Mouse (Mus musculus): ENCODE results near the gene Tmem259. TPM values are rescaled to one million over a fixed set of nuclear protein-coding genes. Genes with fewer than 3 reads are reported as not detected.
A peak's percentile ranks its signal among the peaks of the same experiment; 100 is the strongest.

The Tmem259 gene
- polyA plus RNA-seq, 1 experiment from 2014 or later = 16.1 TPM

DNA sequence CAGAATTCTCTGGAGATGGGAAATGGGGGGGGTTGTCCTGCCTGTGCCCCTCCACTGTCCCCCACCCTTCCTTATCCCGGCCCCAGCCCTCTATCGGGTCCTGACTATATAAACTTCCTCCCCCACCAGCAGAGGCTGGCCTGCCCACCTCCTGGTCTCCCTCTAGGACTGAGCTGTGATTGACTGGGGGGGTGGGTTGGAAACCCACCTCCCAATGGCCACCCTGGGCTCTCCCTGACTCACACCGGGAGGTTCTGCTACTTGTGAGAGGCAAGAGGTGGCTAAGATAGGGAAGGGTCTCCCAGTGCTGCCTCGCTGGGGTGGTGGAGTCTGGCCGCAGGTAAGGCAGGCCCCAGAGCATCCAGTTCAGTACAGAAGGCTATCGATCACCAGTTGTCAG, 36.6 kb downstream of the Tmem259 start:
- peaks cover 30% of the 10 kb centered on the region for H3K4me1 ChIP-seq (ENCODE audit: control insufficient read depth, insufficient read depth, low read length)
- H3K27ac ChIP-seq (ENCODE audit: low read depth, low read length) = no peak overlapping the region
- no peak for DNase-seq (ENCODE audit: low spot score)
- H3K9ac ChIP-seq (ENCODE audit: low read length) = no peak overlapping the region
- H3K4me3 ChIP-seq (ENCODE audit: low read depth, low read length) = no peak overlapping the region
- H3K27me3 ChIP-seq (ENCODE audit: control insufficient read depth, insufficient read depth, low read length) = no peaks in the 10 kb centered on the region
- no peak for ATAC-seq (ENCODE audit: insufficient read depth, low FRiP score, low TSS enrichment)
- H3K4me2 ChIP-seq (ENCODE audit: low read depth) = no peak overlapping the region
- H3K36me3 ChIP-seq (ENCODE audit: control insufficient read depth, insufficient read depth, low read length) = peaks cover 14% of the 10 kb centered on the region
- H3K9me3 ChIP-seq (ENCODE audit: control insufficient read depth, low read length) = no peaks in the 10 kb centered on the region
- WGBS = 61% methylated on average over 6 of the region's 6 CpGs

DNA sequence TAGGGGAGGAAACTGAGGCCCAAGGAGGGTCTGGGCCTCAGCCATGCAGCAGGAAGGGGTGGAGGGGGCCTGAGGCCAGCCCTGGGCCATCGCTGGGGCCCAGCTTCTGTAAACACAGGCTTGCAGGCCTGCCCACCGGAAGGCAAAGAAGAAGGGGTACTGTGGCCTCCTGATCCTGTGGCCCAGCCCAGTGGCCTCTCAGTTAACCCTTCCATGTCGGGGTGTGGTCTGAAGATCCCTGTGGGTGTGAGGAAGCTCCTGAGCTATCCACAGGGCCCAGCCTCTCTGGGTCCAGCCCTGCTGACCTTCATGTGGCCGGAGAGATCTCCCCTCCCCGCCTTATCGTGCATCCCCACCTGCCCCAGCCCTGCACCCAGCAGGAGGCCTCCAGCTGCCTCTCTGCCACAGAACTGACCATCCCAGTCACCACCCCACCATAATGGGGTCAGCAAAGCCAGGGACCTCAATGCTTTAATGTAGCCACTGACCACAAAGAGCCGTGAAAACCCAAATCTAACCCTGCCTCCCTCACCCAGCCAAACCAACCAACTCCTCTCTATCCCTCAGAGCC, 37.3 kb downstream of the Tmem259 start:
- Histone ChIP-seq H3K36me3 (ENCODE audit: control insufficient read depth, insufficient read depth, low read length) (peaks cover 16% of the 10 kb centered on the region), H3K27ac (ENCODE audit: low read depth, low read length) (peak overlapping the region; percentile 7; the same call in 1 of the 2 replicates), H3K4me2 (ENCODE audit: low read depth) (no peak overlapping the region), H3K27me3 (ENCODE audit: control insufficient read depth, insufficient read depth, low read length) (no peaks in the 10 kb centered on the region), H3K4me1 (ENCODE audit: control insufficient read depth, insufficient read depth, low read length) (peaks cover 30% of the 10 kb centered on the region), H3K9me3 (ENCODE audit: control insufficient read depth, low read length) (no peaks in the 10 kb centered on the region), H3K9ac (ENCODE audit: low read length) (0 out of 2 replicates have a peak overlapping the region, but pooled peaks have one; percentile 32), H3K4me3 (ENCODE audit: low read depth, low read length) (no peak overlapping the region)
- DNase-seq (ENCODE audit: low spot score) = no peak
- ATAC-seq (ENCODE audit: insufficient read depth, low FRiP score, low TSS enrichment) = peak; percentile 40
- 15% methylated on average over 7 of the region's 7 CpGs for WGBS

DNA sequence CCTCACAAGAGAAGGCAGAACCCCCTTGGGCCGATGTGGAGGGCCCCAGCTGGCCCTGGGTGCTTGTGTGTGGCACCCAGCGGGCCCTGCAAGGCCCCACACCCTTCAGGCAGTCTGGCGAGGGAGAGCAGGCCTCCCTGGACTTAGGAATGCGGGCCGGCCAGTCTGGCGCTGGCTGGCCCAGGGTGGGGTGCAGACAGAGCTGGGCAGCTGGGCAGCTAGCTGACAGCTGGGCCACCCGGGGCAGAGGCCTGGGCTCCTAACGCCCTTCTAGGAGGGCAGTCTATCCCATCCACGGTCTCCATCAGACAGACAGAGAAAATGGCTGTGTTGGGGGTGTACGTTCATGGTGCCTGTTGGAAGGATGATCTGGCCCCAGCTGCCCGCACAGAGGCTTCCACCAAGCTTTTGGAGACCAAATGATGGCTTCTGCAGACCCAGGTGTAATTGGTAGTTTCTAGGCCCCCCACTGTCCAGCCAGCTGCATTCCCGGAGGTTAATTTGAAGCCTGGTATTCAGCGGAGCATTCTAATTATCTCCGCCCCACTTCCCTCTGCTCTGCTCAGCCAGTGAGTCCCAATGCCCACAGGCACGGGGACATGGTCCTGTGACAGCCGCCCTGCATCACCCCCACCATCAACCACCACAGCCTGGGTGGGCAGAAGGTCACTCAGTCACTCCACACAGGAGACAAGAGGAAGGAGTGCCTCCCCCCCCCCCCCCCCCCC, 38.5 kb downstream of the Tmem259 start:
- 8% methylated on average over 16 of the region's 16 CpGs for WGBS
- Histone ChIP-seq H3K4me2 (ENCODE audit: low read depth) (no peak overlapping the region), H3K27ac (ENCODE audit: low read depth, low read length) (peak overlapping the region; percentile 64; the same call in 1 of the 2 replicates), H3K27me3 (ENCODE audit: control insufficient read depth, insufficient read depth, low read length) (no peaks in the 10 kb centered on the region), H3K9me3 (ENCODE audit: control insufficient read depth, low read length) (no peaks in the 10 kb centered on the region), H3K4me3 (ENCODE audit: low read depth, low read length) (no peak overlapping the region), H3K36me3 (ENCODE audit: control insufficient read depth, insufficient read depth, low read length) (peaks cover 12% of the 10 kb centered on the region), H3K4me1 (ENCODE audit: control insufficient read depth, insufficient read depth, low read length) (peaks cover 30% of the 10 kb centered on the region), H3K9ac (ENCODE audit: low read length) (peak overlapping the region; percentile 26; the same call in 1 of the 2 replicates)
- DNase-seq (ENCODE audit: low spot score) = peak; percentile 70
- peak; percentile 78; the same call in 1 of the 2 replicates for ATAC-seq (ENCODE audit: insufficient read depth, low FRiP score, low TSS enrichment)

DNA sequence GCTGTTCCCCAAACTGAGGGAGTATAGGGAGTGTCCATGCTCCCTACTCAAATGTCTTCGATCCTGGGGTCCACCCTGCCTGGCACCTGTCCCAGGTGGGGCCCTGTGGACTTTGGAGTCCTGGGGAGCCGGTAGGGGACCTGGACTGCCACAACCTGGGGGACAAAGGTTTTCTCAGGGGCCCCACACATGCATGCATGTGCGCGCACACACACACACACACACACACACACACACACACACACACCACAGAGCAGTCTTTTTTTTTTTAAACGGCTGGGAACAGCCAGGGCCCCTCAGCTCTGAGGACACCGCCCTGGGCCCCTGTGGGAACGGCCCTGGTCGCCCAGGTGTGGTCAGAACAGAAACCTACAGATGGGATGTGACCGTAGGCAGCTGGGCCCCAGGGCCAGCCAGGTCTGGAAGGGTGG, 40.6 kb downstream of the Tmem259 start:
- no peak overlapping the region for H3K4me3 ChIP-seq (ENCODE audit: low read depth, low read length)
- H3K9me3 ChIP-seq (ENCODE audit: control insufficient read depth, low read length) = no peaks in the 10 kb centered on the region
- DNase-seq (ENCODE audit: low spot score) (no peak), ATAC-seq (ENCODE audit: insufficient read depth, low FRiP score, low TSS enrichment) (no peak)
- peaks cover 30% of the 10 kb centered on the region for H3K4me1 ChIP-seq (ENCODE audit: control insufficient read depth, insufficient read depth, low read length)
- no peak overlapping the region for H3K4me2 ChIP-seq (ENCODE audit: low read depth)
- no peak overlapping the region for H3K27ac ChIP-seq (ENCODE audit: low read depth, low read length)
- peaks cover 5% of the 10 kb centered on the region; the same call in 1 of the 2 replicates for H3K36me3 ChIP-seq (ENCODE audit: control insufficient read depth, insufficient read depth, low read length)
- no peaks in the 10 kb centered on the region for H3K27me3 ChIP-seq (ENCODE audit: control insufficient read depth, insufficient read depth, low read length)
- 69% methylated on average over 9 of the region's 9 CpGs for WGBS
- no peak overlapping the region for H3K9ac ChIP-seq (ENCODE audit: low read length)

DNA sequence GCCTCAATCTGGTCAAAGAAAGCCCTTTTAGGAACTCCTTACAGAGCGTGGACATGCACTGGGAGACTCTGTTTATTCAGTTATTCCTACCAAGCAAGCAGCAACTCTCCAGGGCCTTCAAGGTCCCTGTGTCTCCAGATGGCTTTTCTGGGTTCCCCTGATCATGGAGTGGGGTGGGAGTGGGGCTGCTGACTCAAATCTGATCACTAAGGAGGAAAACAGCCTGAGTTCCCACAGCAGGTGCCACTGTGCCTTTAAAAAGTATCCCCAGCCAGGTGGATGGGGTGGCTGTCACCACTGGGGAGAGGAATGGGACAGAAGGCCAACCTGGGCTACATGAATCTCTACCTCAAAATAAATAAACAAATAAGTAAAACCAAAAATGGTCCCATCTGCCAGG, 41.1 kb downstream of the Tmem259 start:
- H3K27ac ChIP-seq (ENCODE audit: low read depth, low read length) = no peak overlapping the region
- H3K4me3 ChIP-seq (ENCODE audit: low read depth, low read length) = no peak overlapping the region
- H3K9ac ChIP-seq (ENCODE audit: low read length) = no peak overlapping the region
- WGBS = 96% methylated on average over 1 of the region's 1 CpGs
- no peaks in the 10 kb centered on the region for H3K27me3 ChIP-seq (ENCODE audit: control insufficient read depth, insufficient read depth, low read length)
- no peak for ATAC-seq (ENCODE audit: insufficient read depth, low FRiP score, low TSS enrichment)
- peaks cover 33% of the 10 kb centered on the region for H3K4me1 ChIP-seq (ENCODE audit: control insufficient read depth, insufficient read depth, low read length)
- DNase-seq (ENCODE audit: low spot score) = no peak
- H3K36me3 ChIP-seq (ENCODE audit: control insufficient read depth, insufficient read depth, low read length) = 0 out of 2 replicates have a peak, but pooled peaks cover 2% of the 10 kb centered on the region
- no peaks in the 10 kb centered on the region for H3K9me3 ChIP-seq (ENCODE audit: control insufficient read depth, low read length)
- H3K4me2 ChIP-seq (ENCODE audit: low read depth) = no peak overlapping the region

DNA sequence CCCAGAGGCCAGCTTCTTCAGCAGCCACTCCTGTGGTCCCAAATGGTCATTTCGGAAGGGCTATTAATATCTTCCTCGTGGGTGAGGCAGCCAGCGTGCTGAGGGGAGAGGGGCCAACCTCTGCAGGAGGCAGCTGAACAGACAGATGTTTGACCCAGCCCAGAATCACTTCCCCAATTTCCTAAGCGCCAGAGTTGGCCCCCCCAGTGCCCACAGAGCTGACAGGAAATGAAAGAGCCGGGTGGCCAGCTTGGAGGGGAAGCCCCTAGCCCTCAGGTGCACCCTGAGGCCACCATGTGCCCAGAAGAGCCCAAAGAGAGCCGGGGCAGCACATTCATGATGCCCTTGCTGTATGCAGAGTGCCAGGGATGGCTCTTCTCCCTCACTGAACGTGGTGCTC, 43.4 kb downstream of the Tmem259 start:
- Histone ChIP-seq H3K9me3 (ENCODE audit: control insufficient read depth, low read length) (no peaks in the 10 kb centered on the region), H3K9ac (ENCODE audit: low read length) (no peak overlapping the region), H3K27me3 (ENCODE audit: control insufficient read depth, insufficient read depth, low read length) (no peaks in the 10 kb centered on the region), H3K36me3 (ENCODE audit: control insufficient read depth, insufficient read depth, low read length) (0 out of 2 replicates have a peak, but pooled peaks cover 2% of the 10 kb centered on the region), H3K4me3 (ENCODE audit: low read depth, low read length) (no peak overlapping the region), H3K4me2 (ENCODE audit: low read depth) (no peak overlapping the region), H3K4me1 (ENCODE audit: control insufficient read depth, insufficient read depth, low read length) (peaks cover 19% of the 10 kb centered on the region), H3K27ac (ENCODE audit: low read depth, low read length) (no peak overlapping the region)
- WGBS = 58% methylated on average over 7 of the region's 7 CpGs
- DNase-seq (ENCODE audit: low spot score) (no peak), ATAC-seq (ENCODE audit: insufficient read depth, low FRiP score, low TSS enrichment) (no peak)

DNA sequence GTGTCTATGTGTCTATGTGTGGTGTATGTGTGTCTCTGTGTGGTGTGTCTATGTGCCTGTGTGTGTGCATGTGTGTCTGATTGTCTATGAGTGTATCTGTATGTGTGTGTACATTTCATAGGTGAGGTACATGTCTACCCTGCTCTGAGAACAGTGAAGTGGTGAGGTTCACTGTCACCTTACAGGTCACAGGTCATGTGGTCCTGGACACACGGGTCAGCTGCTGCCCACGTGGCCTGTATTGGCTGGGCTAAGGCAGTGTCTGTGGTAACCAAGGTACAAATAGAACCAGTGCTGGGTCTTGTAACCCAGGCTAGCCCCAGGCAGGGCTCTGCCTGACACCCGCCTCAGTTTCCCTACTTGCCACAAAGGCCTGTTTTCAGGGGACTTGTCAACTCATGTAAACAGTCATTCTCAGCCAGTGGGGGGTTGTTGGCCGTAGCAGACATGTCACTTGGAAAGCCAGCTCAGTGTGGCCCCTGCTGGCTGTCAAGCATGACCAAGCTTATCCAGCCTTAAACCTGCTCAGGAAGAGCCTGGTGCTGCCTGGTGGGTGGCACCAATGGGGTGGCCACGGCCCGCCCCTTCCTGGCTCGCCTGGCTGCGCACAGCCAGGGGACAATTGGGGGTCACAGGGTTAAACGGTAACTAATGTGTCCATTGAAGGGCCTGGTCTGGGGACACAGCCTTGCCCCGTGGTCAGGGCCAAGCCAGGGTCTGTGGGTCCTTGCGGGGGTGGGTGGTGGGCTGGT, 46.2 kb downstream of the Tmem259 start:
- Histone ChIP-seq H3K4me1 (ENCODE audit: control insufficient read depth, insufficient read depth, low read length) (peaks cover 11% of the 10 kb centered on the region), H3K36me3 (ENCODE audit: control insufficient read depth, insufficient read depth, low read length) (0 out of 2 replicates have a peak, but pooled peaks cover 2% of the 10 kb centered on the region), H3K4me3 (ENCODE audit: low read depth, low read length) (no peak overlapping the region), H3K9ac (ENCODE audit: low read length) (no peak overlapping the region), H3K9me3 (ENCODE audit: control insufficient read depth, low read length) (no peaks in the 10 kb centered on the region), H3K27me3 (ENCODE audit: control insufficient read depth, insufficient read depth, low read length) (no peaks in the 10 kb centered on the region), H3K27ac (ENCODE audit: low read depth, low read length) (no peak overlapping the region), H3K4me2 (ENCODE audit: low read depth) (no peak overlapping the region)
- DNase-seq (ENCODE audit: low spot score) = no peak
- 46% methylated on average over 11 of the region's 11 CpGs for WGBS
- no peak for ATAC-seq (ENCODE audit: insufficient read depth, low FRiP score, low TSS enrichment)

DNA sequence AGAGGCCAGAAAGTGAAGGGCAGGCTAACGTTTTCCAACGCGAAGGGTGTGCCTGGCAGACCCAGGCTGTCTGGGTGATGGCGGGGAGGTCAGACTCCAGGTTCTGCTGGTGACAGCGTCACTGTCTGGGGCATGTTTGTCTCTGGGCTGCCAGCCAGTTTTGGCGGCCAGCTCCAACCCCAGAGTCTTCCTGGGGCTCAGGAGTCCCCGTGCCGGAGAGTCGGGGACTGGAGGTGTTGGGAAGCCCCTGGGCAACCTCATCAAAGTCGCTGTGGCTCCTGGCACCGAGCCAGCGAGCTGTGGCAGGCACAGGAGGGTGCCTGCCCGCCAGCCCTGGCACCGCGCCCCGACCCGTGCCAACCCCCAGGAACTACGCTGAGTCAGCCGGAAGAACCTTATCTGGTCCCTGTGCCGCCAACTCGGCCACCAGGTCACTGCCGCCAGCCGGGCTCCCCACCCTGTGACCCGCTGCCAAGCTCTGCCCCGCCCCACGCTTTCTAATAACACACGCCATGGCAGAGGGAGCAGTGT, 47.2 kb downstream of the Tmem259 start:
- H3K4me2 ChIP-seq (ENCODE audit: low read depth) = no peak overlapping the region
- DNase-seq (ENCODE audit: low spot score) = no peak
- no peak overlapping the region for H3K4me3 ChIP-seq (ENCODE audit: low read depth, low read length)
- H3K4me1 ChIP-seq (ENCODE audit: control insufficient read depth, insufficient read depth, low read length) = peaks cover 19% of the 10 kb centered on the region
- peaks cover 3% of the 10 kb centered on the region; the same call in 1 of the 2 replicates for H3K36me3 ChIP-seq (ENCODE audit: control insufficient read depth, insufficient read depth, low read length)
- H3K27me3 ChIP-seq (ENCODE audit: control insufficient read depth, insufficient read depth, low read length) = no peaks in the 10 kb centered on the region
- 84% methylated on average over 27 of the region's 27 CpGs for WGBS
- H3K9me3 ChIP-seq (ENCODE audit: control insufficient read depth, low read length) = no peaks in the 10 kb centered on the region
- no peak overlapping the region for H3K9ac ChIP-seq (ENCODE audit: low read length)
- H3K27ac ChIP-seq (ENCODE audit: low read depth, low read length) = no peak overlapping the region
- no peak for ATAC-seq (ENCODE audit: insufficient read depth, low FRiP score, low TSS enrichment)

Measured in neural tube, embryonic 11.5 days (tissue).